Mouse (Mus musculus): ENCODE measurements at regions not wholly inside any gene's neighbourhood (a gene's known extent, or its start where the extent isn't known, plus 50 kb on each side); places are given as distances from the start of the nearest gene placed in this dataset.
A peak's percentile ranks its signal among the peaks of the same experiment; 100 is the strongest.

GRCm38 (mm10) chr2:21043302-21043701, 74.6 kb upstream of the Arhgap21 start:
- no peak for DNase-seq

- DNase-seq: peak; percentile 33
Observed at GRCm38 (mm10) chr2:21037607-21038006, 68.9 kb upstream of the Arhgap21 start.

GRCm38 (mm10) chr2:21037181-21037580, 68.5 kb upstream of the Arhgap21 start:
- DNase-seq: peak; percentile 78

GRCm38 (mm10) chr2:21035884-21036648, 67.4 kb upstream of the Arhgap21 start:
- DNase-seq: no peak

- no peak for DNase-seq
Observed at GRCm38 (mm10) chr2:21034651-21035050, 66.0 kb upstream of the Arhgap21 start.

GRCm38 (mm10) chr2:21030650-21031049, 62.0 kb upstream of the Arhgap21 start:
- DNase-seq: no peak

GRCm38 (mm10) chr2:21029391-21030010, 60.8 kb upstream of the Arhgap21 start:
- DNase-seq: no peak

- peak; percentile 61 for DNase-seq
Observed at GRCm38 (mm10) chr2:21028605-21029004, 59.9 kb upstream of the Arhgap21 start.

GRCm38 (mm10) chr2:21018535-21018934, 49.9 kb upstream of the Arhgap21 start:
- no peak for DNase-seq
